Mouse (Mus musculus) thymus, postnatal 4 days (tissue): Measurements from ENCODE around the gene Hibadh.
"Not testable (repeated sequence)": the region's sequence is repeated elsewhere in the genome, so short reads cannot be mapped to it uniquely, and the experiment has no call there.

ENCODE experiments used
- DNase-seq: peaks from one replicate; pipeline ENCODE4 v3.0.0; 2021

Hibadh gene

DNA sequence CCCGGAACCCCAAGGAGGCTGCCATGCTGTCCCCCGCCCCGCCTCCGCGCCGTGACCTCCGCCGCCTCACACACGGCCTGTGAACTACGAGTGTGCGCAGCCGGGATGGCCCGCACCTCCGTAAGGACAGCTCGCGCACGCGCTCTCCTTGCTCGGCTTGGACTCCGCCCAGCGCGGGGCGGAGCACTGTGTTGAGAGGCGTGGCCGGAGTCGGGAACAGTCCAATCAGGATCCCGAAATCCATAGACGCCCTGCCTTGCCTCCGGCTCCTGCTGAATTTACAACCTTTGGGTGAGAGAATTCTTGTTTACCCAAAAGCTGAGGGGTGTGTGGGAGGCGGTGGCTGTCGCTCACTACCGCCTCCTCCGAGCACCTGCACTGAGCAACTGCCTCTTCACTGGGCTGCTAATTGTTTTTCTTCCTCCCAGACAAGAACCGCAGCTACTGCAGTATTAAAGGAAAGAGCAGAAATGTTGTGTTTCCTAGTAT lies at the start of gene Hibadh:
Hibadh (minus strand) TSS at position 166 of the 489 bp plus-strand sequence.
- peak; percentile 98 for DNase-seq

- DNase-seq: no peak
These were observed 46.8 kb upstream of the Hibadh start for GRCm38 (mm10) chr6:52686901-52687500.

- DNase-seq: no peak
These were observed 42.4 kb upstream of the Hibadh start for GRCm38 (mm10) chr6:52682607-52683006.

- DNase-seq: no peak
These were observed 41.8 kb upstream of the Hibadh start for GRCm38 (mm10) chr6:52681847-52682485.

GRCm38 (mm10) chr6:52680458-52681032 lies 40.4 kb upstream of the Hibadh start:
- DNase-seq: no peak

DNA sequence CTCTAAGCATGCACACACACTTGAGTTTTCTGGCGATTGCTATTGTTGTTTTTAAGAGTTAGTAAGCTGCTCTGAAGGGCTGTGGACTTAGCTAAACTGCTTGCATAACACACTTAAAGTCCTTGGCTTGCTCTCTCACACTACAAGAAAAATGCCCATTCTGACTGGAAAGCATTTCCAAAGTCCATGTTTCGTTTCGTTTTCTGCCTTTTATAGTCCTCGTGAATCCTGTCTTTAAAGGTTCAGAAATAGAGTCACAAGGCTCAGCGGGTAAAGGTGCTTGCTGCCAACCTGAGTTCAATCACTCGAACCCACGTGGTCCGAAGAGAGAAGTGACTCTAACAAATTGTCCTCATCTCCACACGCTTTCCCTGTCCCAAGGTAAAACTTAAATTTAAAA lies 39.4 kb upstream of the Hibadh start:
- no peak for DNase-seq

DNA sequence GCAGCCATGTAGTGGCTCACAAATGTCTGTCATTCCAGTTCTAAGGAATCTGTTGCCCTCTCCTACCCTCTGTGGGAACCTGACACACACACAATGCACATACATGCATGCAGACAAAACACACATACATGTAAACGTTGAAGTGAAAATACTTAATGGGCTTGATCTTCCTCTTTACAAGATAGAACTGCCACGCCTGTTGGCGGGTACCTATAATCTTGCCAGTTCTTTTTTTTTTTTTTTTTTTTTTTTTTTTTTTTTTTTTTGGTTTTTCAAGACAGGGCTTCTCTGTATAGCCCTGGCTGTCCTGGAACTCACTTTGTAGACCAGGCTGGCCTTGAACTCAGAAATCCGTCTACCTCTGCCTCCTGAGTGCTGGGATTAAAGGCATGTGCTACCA lies 37.3 kb upstream of the Hibadh start:
- DNase-seq: not testable (repeated sequence)

DNA sequence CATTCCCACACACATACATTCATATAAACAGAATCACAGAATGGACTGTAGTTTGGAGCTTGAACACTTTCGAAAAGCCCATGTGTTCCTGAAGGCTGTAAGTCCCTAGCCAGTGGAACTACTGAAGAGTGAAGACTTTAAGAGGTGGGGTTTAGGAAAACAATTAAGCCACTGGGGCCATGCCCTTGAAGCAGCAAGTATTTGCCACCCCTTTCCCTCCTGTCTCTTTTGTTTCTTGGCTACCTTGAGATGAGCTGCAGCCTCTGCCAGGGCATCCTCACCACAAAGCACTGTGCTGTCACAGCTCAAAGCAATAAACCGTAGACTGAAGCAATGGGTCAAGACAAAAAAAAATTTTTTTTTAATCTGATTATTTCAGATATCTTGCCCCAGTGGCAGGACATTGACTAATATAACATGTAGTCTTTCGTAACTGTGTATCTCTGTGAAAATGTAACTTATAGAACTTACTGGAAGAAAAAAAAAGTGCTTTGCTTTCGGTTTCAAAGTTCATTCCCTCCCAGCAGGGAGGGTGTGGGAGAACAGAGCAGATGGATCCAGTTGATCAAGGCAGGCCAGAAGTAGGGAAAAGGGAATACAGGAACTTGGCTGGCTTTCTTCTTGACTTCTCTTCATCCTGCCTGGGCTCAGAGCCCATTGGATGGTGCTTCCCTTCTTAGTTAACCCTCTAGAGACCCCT lies 35.2 kb upstream of the Hibadh start:
- no peak for DNase-seq

- no peak for DNase-seq
These were observed 34.4 kb upstream of the Hibadh start for GRCm38 (mm10) chr6:52674541-52674940.

DNA sequence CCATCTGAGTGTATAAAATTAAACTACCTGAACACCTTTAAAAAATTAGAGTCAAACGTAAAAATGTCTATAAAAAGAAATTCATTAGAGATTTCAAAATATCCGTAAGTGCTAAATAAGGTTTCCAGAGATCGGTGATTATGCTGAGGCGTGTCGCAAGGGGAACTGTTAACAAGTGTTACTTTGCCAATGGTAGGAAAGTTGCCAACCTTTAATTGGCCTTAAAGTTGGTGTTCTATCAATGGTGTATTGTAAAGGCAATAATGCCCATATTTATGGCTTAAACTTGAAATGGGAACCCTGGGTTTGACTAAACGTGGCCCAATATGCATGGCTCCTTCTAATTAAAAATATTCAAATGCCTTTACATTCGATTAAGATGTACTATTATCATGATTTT lies 33.5 kb upstream of the Hibadh start:
- no peak for DNase-seq

DNA sequence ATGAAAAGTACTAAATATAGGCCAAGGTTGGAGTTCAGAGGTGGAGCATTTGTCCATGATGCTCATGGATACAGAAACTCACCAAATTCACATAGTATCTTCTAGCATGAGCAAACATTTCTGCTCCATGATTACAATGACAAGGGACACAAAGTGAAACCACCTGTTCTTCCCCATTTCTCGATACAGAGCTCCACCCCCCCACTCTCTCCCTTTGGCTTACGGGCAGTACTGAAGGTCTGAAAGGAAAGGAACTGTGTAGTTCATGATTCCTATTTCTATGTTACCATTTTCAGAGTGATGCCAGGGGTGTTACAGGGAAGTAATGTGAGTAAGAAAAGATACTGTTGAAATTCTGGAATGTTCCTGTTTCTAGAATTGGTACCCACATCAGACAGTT lies 32.4 kb upstream of the Hibadh start:
- DNase-seq: no peak

GRCm38 (mm10) chr6:52671791-52672190 lies 31.6 kb upstream of the Hibadh start:
- no peak for DNase-seq

DNA sequence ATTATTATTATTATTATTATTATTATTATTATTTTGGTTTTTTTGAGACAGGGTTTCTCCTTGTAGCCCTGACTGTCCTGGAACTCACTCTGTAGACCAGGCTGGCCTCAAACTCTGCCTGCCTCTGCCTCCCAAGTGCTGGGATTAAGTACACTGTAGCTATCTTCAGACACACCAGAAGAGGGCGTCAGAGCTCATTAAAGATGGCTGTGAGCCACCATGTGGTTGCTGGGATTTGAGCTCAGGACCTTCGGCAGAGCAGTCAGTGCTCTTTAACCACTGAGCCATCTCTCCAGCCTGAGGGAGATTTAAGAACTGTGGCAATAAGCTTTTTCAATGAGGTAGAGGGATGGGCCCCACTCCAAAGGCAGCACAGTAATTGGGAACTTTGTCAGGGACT lies 29.7 kb upstream of the Hibadh start:
- not testable (repeated sequence) for DNase-seq

GRCm38 (mm10) chr6:52667641-52668040 lies 27.5 kb upstream of the Hibadh start:
- DNase-seq: no peak

- peak; percentile 61 for DNase-seq
These were observed 22.8 kb upstream of the Hibadh start for GRCm38 (mm10) chr6:52663021-52663420.

- DNase-seq: no peak
These were observed 15.1 kb upstream of the Hibadh start for GRCm38 (mm10) chr6:52655266-52655665.

DNA sequence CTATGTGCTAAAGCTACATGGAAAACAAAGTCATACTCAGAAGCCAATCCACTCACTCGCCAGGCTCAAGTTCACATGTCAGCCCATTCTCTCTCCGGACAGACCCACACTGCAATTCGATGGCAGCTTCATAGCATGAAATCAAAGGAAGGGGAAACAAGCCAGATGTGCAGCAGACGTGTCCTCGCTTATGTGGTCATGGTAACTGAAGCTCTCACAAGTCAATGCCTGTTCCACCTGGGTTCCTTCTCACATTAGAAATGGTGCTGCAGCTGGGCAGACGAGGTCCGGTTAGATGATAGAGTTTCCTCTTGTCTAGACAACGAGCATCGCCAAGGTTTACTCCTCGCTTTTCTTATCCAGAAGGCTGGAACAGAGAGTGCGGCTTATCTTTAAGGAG lies 8.6 kb upstream of the Hibadh start:
- peak; percentile 28 for DNase-seq

DNA sequence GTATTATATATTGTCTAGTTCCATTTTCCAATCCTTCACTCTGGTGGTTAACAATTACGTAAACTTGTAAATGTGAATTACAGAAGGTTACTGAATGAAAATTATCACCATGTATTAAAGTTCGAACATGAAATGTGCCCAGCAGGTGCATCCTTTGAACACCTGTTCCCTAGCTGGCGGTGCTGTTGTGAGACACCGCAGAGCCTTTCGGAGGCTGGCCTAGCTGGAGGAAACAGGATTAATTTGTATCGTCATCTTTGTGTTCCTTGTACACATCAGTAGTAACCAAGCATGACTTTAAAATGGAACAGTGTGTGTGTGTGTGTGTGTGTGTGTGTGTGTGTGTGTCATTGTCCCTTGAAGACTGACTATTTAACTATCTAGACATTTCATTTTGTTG lies 7.8 kb upstream of the Hibadh start:
- DNase-seq: peak; percentile 35

- no peak for DNase-seq
These were observed 5.7 kb upstream of the Hibadh start for GRCm38 (mm10) chr6:52645926-52646325.

GRCm38 (mm10) chr6:52642152-52642551 lies 2.0 kb upstream of the Hibadh start:
- DNase-seq: no peak

DNA sequence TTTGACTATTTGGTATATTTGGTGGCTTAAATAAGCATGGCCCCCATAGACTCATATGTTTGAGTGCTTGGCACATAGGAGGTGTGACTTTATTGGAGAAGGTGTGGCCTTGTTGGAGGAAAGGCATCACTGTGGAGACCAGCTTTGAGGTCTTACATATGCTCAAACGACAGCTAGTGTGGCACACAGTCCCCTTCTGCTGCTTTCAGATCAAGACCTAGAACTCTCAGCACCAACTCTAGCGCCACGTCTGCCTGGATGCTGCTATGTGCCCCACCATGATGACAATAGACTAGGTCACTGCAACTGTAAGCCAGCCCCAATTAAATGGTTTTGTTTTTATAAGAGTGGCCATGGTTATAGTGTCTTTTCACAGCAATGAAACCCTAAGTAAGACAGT lies 887 bp upstream of the Hibadh start:
- peak; percentile 56 for DNase-seq

- no peak for DNase-seq
These were observed 504 bp downstream of the Hibadh start for GRCm38 (mm10) chr6:52639546-52640223.
